15 mouse cellular contexts compared by ENCODE assay signal in genomic region chr1:154054874-154055273, GRCm38 (mm10).
DNase-seq lines count a peak whose midpoint lies in the region.
"Had no signal": no experiment of that assay in that cellular context is flagged by ENCODE, and none has a peak within 500 bp of the region (broad histone marks: within the 10 kb centered on the region; RNA-seq: fewer than 3 reads in every experiment).

No protein-coding gene starts in this region.

- peak; percentile 50 for DNase-seq in adrenal gland, adult 2 months
- no peak for DNase-seq in adrenal gland, postnatal 4 days (ENCODE audit: low spot score in 2 of 2)
- DNase-seq in adrenal gland, postnatal 14 days, result peak; percentile 33
- no peak for DNase-seq in adrenal gland, adult 18-20 months (ENCODE audit: low spot score in 2 of 2)
- peak; percentile 51 to 58 for DNase-seq in heart, adult 18-20 months
- no peak for DNase-seq in heart, postnatal 14 days
- DNase-seq in ovary, adult 18-20 months (ENCODE audit: low spot score), result peak; percentile 43
- no peak for DNase-seq in ovary, postnatal 10 days (ENCODE audit: low spot score)
- DNase-seq: cerebellum, adult 11 months; cerebellum, adult 18-20 months; cerebellum, adult 8-10 months; cerebellum, adult 9-11 months; cerebellum, postnatal 14 days; cerebellum, postnatal 36 days; embryo, embryonic 11 days had no signal

- intact Hi-C loops in heart, postnatal 14 days (cut with DNase I), result no loop called here

Comparison
In these comparisons a context has a peak if more than half of its experiments do, and no peak if none do; other contexts are left out.
1. DNase-seq: peak in adrenal gland, adult 2 months (single experiment), adrenal gland, postnatal 14 days (single experiment), heart, adult 18-20 months (2 of 2) and ovary, adult 18-20 months (single experiment); none in adrenal gland, postnatal 4 days (0 of 2), adrenal gland, adult 18-20 months (0 of 2), heart, postnatal 14 days (0 of 2) and ovary, postnatal 10 days (single experiment).